9 mouse cellular contexts compared by ENCODE assay signal in genomic region chr11:58179563-58179962, GRCm38 (mm10). TPM values are rescaled to one million over a fixed set of nuclear protein-coding genes. Genes with fewer than 3 reads are reported as not detected.
DNase-seq lines count a peak whose midpoint lies in the region; ATAC-seq and TF ChIP-seq lines count a peak whose summit lies in the region.
"Had no signal": no experiment of that assay in that cellular context is flagged by ENCODE, and none has a peak within 500 bp of the region (broad histone marks: within the 10 kb centered on the region; RNA-seq: fewer than 3 reads in every experiment).

No protein-coding gene starts in this region.

- no peak for TF ChIP-seq EP300 in heart, postnatal 0 days (IDR thresholded peaks at IDR 0.05; ENCODE audit: low read depth)

- H3K4me3 ChIP-seq in embryonic facial prominence, embryonic 15.5 days (replicated peaks) = no peak overlapping the region
- H3K4me3 ChIP-seq in heart, postnatal 0 days (ENCODE audit: low read depth, low read length) = no peak overlapping the region
- H3K4me3 ChIP-seq: megakaryocyte, embryonic 14.5 days had no signal

- peaks cover 44% of the 10 kb centered on the region for H3K36me3 ChIP-seq in embryonic facial prominence, embryonic 15.5 days
- peaks cover 43% of the 10 kb centered on the region for H3K36me3 ChIP-seq in heart, postnatal 0 days (replicated peaks; ENCODE audit: control insufficient read depth, insufficient read depth, low read length)

- WGBS in embryonic facial prominence, embryonic 15.5 days = 28% methylated on average over 3 of the region's 3 CpGs
- 20% methylated on average over 3 of the region's 3 CpGs for WGBS in heart, postnatal 0 days
- 14% methylated on average over 3 of the region's 3 CpGs for WGBS in large intestine, adult 2 months

- H3K9me3 ChIP-seq in embryonic facial prominence, embryonic 15.5 days (replicated peaks) = no peaks in the 10 kb centered on the region
- H3K9me3 ChIP-seq in heart, postnatal 0 days (replicated peaks; ENCODE audit: control insufficient read depth, low read length) = no peaks in the 10 kb centered on the region
- H3K9me3 ChIP-seq: megakaryocyte, embryonic 14.5 days had no signal

- no peaks in the 10 kb centered on the region for H3K4me1 ChIP-seq in embryonic facial prominence, embryonic 15.5 days
- H3K4me1 ChIP-seq in heart, postnatal 0 days (ENCODE audit: control insufficient read depth, insufficient read depth) = no peaks in the 10 kb centered on the region

- no peak overlapping the region for H3K9ac ChIP-seq in embryonic facial prominence, embryonic 15.5 days
- H3K9ac ChIP-seq in heart, postnatal 0 days (replicated peaks; ENCODE audit: low read depth, low read length) = no peak overlapping the region

- DNase-seq in ES-CJ7 (ENCODE audit: low read depth, low spot score) = peak; percentile 91
- DNase-seq in adrenal gland, postnatal 4 days (ENCODE audit: low spot score in 2 of 2) = peak; percentile 22
- peak; percentile 90 for DNase-seq in heart, postnatal 0 days (ENCODE audit: low spot score)
- peak; percentile 80 for DNase-seq in large intestine, adult 2 months (ENCODE audit: low read depth, low spot score)
- DNase-seq in lung, adult 18-20 months = peak; percentile 71 to 80
- peak; percentile 91 for DNase-seq in retina, postnatal 1 day
- peak; percentile 63 to 64 for DNase-seq in thymus, postnatal 36 days

- no peak overlapping the region for H3K27ac ChIP-seq in embryonic facial prominence, embryonic 15.5 days (replicated peaks)
- no peak overlapping the region for H3K27ac ChIP-seq in heart, postnatal 0 days (ENCODE audit: low read depth)

- no peaks in the 10 kb centered on the region for H3K27me3 ChIP-seq in embryonic facial prominence, embryonic 15.5 days
- H3K27me3 ChIP-seq in heart, postnatal 0 days (ENCODE audit: control insufficient read depth, insufficient read depth, low read length) = no peaks in the 10 kb centered on the region
- H3K27me3 ChIP-seq: megakaryocyte, embryonic 14.5 days had no signal

- peak; percentile 93 for TF ChIP-seq CTCF in heart, postnatal 0 days (IDR thresholded peaks at IDR 0.05; ENCODE audit: low read depth)

- no peak overlapping the region for H3K4me2 ChIP-seq in embryonic facial prominence, embryonic 15.5 days (replicated peaks)
- no peak overlapping the region for H3K4me2 ChIP-seq in heart, postnatal 0 days (ENCODE audit: low read depth, low read length)

- 0 out of 2 replicates have a peak, but pooled peaks have one; percentile 59 for ATAC-seq in embryonic facial prominence, embryonic 15.5 days (ENCODE audit: insufficient number of reproducible peaks, low FRiP score, low TSS enrichment, low read depth)
- ATAC-seq in heart, postnatal 0 days (ENCODE audit: insufficient read depth, low read depth) = peak; percentile 55; the same call in 1 of the 2 replicates

RNA-seq across cellular contexts. Expression of gene Mrpl22, which starts 8.1 kb away (rescaled TPM):
- total RNA-seq in adrenal gland, postnatal 4 days (2021) = 10 to 100 TPM; 68.2 to 74.2 TPM
- 107 and 115 TPM in 2 replicates for polyA plus RNA-seq in embryonic facial prominence, embryonic 15.5 days (2015; fragmentation: Nextera tagmentation; extraction: Ambion mirVana)
- 50.6 and 58.4 TPM in 2 replicates for total RNA-seq in heart, postnatal 0 days (2014; rRNA removed; ENCODE audit: low replicate concordance)
- 124 and 126 TPM in 2 replicates for polyA plus RNA-seq in heart, postnatal 0 days (2015; fragmentation: Nextera tagmentation; extraction: Ambion mirVana)
- polyA plus RNA-seq in large intestine, adult 2 months (2012; rRNA removed) = 40.5 and 47.8 TPM in 2 replicates

RNA-seq across cellular contexts. Expression of gene Gemin5, which starts 11.2 kb away (rescaled TPM):
- total RNA-seq in adrenal gland, postnatal 4 days (2021) = 10 to 100 TPM; 19.9 to 26.3 TPM
- 16.1 and 16.6 TPM in 2 replicates for polyA plus RNA-seq in embryonic facial prominence, embryonic 15.5 days (2015; fragmentation: Nextera tagmentation; extraction: Ambion mirVana)
- total RNA-seq in heart, postnatal 0 days (2014; rRNA removed; ENCODE audit: low replicate concordance) = 15.7 and 16.4 TPM in 2 replicates
- polyA plus RNA-seq in heart, postnatal 0 days (2015; fragmentation: Nextera tagmentation; extraction: Ambion mirVana) = 5.7 and 6.1 TPM in 2 replicates
- polyA plus RNA-seq in large intestine, adult 2 months (2012; rRNA removed) = 4.7 and 6.9 TPM in 2 replicates

RNA-seq across cellular contexts. Expression of gene Igtp, which starts 19.8 kb away (rescaled TPM):
- 10 to 100 TPM in 1 of 2 experiments, 1 to 10 TPM in 1; 9.8 to 15.3 TPM for total RNA-seq in adrenal gland, postnatal 4 days (2021)
- 8.5 and 9.0 TPM in 2 replicates for polyA plus RNA-seq in embryonic facial prominence, embryonic 15.5 days (2015; fragmentation: Nextera tagmentation; extraction: Ambion mirVana)
- total RNA-seq in heart, postnatal 0 days (2014; rRNA removed; ENCODE audit: low replicate concordance) = 7.8 and 9.8 TPM in 2 replicates
- polyA plus RNA-seq in heart, postnatal 0 days (2015; fragmentation: Nextera tagmentation; extraction: Ambion mirVana) = 7.0 and 8.0 TPM in 2 replicates
- polyA plus RNA-seq in large intestine, adult 2 months (2012; rRNA removed) = 41.9 and 47.9 TPM in 2 replicates

RNA-seq across cellular contexts. Expression of gene Irgm2, which starts 19.9 kb away (rescaled TPM):
- total RNA-seq in adrenal gland, postnatal 4 days (2021) = 10 to 100 TPM; 10.7 to 14.4 TPM
- polyA plus RNA-seq in embryonic facial prominence, embryonic 15.5 days (2015; fragmentation: Nextera tagmentation; extraction: Ambion mirVana) = 3.6 and 4.7 TPM in 2 replicates
- 7.7 and 8.7 TPM in 2 replicates for total RNA-seq in heart, postnatal 0 days (2014; rRNA removed; ENCODE audit: low replicate concordance)
- 4.6 and 5.2 TPM in 2 replicates for polyA plus RNA-seq in heart, postnatal 0 days (2015; fragmentation: Nextera tagmentation; extraction: Ambion mirVana)
- 29.1 TPM in 2 replicates for polyA plus RNA-seq in large intestine, adult 2 months (2012; rRNA removed)

Comparison
In these comparisons a context has a peak if more than half of its experiments do, and no peak if none do; other contexts are left out.
1. DNase-seq: peak in every context shown above with its lines; median percentile 91 in ES-CJ7; 91 in retina, postnatal 1 day; 90 in heart, postnatal 0 days; 80 in large intestine, adult 2 months; 76 in lung, adult 18-20 months; 64 in thymus, postnatal 36 days; 22 in adrenal gland, postnatal 4 days.